Mouse (Mus musculus): ENCODE data around the gene Hivep3.

Hivep3 gene

GRCm38 (mm10) chr4:119911071-119911904 is 177.7 kb downstream of the Hivep3 start:
- no peak for DNase-seq (ENCODE audit: low spot score)

GRCm38 (mm10) chr4:119912216-119912615 is 178.6 kb downstream of the Hivep3 start:
- no peak for DNase-seq (ENCODE audit: low spot score)

DNA sequence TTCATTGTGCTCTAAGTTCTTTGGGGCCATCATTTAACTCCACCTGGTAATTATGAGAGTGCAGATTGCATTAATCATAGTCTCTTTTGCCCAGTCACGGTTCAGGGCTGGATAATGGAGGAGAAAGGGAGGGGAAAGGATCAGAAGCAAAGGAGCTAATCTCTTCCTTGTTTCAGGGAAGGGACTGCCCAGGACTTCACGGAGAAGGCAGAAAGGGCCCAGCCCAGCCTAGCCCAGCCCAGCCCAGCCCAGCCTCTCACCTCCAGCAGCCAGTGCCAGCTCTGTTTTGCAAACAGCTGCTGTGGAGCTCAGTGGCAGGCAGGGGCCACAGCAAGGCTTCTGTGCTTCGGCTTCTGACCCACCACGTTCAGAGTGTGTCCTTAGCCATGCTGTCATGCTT is 180.6 kb downstream of the Hivep3 start:
- DNase-seq (ENCODE audit: low spot score), result no peak

- no peak for DNase-seq (ENCODE audit: low spot score)
These were observed 181.5 kb downstream of the Hivep3 start for GRCm38 (mm10) chr4:119915069-119915468.

DNA sequence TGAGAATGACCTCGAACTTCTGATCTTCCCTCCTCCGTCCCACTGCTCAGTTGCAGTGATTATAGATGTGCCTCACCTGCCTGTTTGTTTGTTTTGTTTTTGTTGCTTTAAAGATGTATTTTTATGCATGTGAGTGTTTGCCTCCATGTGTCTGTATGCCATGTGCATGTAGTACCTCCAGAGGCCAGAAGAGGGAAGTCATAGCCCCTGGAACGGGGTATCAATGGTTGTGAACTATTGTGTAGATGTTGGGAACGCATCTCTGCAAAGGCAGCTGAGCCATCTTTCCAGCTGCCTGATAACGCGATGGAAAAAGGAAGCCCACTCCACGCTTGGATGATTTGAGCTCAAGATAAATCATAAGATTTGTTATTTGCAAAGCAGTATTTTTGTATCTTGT is 183.9 kb downstream of the Hivep3 start:
- no peak for DNase-seq (ENCODE audit: low spot score)

DNA sequence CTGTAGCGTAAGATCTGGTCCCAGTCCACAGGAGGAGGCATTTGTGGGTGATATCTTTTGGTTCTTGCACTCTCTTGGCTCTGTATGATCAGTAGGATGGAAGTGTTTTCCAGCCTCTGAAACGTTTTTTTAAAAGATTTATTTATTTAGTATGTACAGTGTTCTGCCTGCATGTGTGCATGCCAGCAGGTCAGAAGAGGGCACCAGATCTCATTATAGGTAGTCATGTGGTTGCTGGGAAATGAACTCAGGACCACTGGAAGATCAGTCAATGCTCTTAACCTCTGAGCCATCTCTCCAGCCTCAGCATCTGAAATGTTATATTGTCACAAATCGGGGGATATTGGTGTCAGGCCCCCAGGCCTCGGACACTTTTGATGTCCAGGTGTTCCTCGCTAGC is 185.8 kb downstream of the Hivep3 start:
- no peak for DNase-seq (ENCODE audit: low spot score)

GRCm38 (mm10) chr4:119921022-119921717 is 187.6 kb downstream of the Hivep3 start:
- no peak for DNase-seq (ENCODE audit: low spot score)

DNA sequence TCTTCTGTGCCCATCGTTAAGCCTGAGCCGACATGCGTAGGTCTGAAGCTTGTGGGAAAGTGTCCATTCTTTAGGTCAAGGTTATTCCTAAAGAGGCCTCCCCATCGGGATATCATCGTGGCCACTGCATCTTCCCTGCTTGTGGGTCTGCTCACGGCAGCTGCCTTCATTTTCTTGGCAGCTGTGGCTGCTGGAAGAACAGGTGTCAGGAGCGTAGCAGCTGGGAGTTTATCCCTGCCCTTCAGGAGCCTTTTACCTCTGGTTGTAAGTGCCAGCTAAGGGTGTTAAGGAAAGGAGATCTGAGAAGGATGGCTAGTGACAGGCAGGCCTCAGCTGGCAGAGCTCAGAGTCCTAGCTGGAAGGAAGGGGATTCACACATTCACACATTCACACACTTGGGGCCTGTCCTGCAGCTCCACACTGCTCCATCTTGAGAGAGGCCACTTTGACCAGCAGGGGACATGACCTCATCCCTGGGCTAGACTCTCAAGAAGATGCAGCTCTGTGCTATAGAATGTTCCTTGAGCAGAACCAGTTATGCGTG is 188.2 kb downstream of the Hivep3 start:
- DNase-seq (ENCODE audit: low spot score), result no peak

- DNase-seq (ENCODE audit: low spot score), result no peak
These were observed 189.4 kb downstream of the Hivep3 start for GRCm38 (mm10) chr4:119922945-119923344.

DNA sequence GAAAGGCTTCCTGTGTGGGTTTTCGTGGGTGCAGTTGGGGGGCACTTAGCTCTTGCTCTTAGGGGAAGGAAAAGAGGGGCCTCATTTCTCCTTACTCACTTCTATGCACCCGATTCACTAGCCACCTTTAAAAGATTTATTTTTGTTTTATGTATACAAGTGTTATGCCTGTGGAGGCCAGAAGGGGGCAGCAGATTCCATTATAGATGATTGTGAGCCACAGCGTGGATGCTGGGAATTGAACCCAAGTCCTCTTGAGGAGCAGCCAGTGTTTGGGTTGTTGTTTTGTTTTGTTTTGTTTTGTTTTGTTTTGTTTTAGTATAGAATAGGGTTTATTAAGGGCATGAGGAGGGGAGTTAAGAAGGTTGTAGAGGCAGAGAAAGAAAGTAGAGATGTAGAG is 189.8 kb downstream of the Hivep3 start:
- no peak for DNase-seq (ENCODE audit: low spot score)

DNA sequence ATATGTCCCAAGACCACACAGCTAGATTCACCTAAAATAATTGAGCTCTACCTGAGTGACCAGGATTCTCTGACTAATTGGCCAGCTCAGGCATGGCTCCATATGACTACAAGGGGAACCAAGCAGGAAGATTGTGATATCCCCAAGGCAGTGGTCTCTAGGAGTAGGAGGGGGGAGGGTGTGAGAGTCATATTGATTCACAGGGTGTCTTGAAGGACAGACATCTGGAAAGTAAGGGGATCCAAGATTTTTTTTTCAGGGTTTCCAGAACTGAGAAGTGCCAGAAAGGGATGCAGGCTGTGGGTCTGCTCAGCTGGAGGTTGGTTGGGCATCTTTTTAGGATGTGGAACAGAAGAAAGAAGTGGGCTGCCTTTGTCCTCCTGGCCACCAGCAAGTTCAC is 191.5 kb downstream of the Hivep3 start:
- DNase-seq (ENCODE audit: low spot score), result no peak

DNA sequence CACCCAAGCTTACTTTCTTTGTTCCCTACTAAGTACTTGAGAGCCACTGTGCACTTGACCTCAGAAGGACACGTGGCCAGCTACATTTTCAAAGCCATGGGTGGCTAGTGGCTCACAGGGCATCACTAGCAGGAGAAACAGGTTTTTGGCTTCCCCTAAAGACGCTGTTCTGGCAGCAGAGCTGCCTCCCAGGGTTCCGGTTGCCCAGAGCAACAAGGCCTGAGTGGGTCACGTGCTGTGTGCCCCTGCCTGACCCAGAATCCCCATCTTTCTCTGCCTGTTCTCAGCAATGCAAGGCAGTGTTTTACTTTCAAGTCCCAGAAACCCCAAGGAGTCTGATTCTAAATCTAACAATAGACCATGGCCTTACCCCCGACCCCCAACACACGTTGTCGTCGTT is 198.3 kb downstream of the Hivep3 start:
- DNase-seq (ENCODE audit: low spot score), result no peak

DNA sequence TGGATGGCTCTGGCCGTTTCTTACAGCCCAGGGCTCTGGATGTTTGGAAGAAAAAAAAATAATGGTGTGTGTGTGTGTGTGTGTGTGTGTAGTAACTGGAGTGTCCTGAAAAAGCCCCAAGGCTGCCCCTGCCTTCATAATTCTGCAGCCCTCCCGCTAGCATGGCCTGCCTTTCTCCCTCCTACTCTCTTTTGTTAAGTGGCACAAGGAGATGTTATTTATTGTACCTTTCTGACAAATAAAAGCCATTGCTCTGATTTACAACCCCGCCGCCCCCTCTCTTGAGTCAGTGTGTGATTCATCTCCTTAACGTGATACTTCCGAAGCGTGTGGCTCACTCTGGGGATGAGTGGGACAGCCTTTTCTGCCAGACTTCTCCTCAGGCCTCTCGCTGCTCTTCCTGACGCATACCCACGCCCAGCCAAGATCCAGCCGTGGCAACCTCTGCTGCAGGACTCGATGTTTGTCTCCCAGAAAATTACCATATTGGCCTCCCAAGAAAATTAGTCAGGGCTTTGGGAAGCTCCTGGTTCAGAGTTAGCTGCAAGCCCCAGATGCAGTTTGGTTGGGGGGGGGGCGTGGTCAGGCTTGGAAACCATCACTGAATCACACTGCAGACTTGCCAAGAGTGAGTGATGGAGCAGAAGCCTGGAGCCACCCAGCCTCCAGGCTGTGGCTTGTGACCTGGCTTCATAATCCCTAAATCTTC is 199.1 kb downstream of the Hivep3 start:
- no peak for DNase-seq (ENCODE audit: low spot score)

GRCm38 (mm10) chr4:119934901-119935300 is 201.3 kb downstream of the Hivep3 start:
- no peak for DNase-seq (ENCODE audit: low spot score)

DNA sequence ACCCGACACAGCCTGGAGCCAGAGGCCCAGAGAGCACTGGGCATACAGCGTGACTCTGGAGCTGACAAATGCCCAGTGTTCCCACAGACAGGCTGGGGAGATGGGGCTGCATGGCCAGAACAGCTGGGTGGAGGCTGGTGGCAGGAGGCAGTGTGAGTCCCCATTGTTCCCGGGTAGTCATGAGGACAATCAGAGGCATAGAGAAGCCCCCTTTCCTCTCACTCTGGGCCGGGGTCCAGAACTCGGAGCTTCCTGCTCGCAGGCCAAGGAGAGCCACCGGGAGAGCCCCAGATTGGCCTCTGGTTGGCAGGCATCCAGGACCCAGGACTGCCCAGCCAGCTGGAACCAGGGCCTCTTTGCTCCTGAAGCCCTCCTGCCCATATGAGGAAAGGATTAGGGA is 204.3 kb downstream of the Hivep3 start:
- DNase-seq (ENCODE audit: low spot score), result no peak

- DNase-seq (ENCODE audit: low spot score), result no peak
These were observed 204.9 kb downstream of the Hivep3 start for GRCm38 (mm10) chr4:119938518-119938917.

DNA sequence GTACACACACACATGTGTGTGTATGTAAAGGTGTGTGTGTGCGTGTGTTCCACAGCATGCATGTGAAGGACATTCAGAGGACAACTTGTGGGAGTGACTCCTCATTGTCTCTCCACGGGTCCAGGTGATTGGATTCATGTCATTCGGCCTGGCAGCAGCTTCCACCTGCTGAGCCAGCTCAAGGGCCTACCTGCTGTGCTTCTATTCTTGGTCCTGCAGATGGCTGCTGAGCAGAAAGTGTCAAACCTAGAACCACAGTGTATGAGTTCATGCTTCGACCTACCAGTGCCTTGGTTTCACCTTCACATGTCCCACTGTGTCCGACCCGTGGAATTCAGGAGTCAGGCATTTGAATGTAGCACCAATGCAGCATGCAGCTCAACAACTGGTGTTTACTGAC is 206.2 kb downstream of the Hivep3 start:
- DNase-seq (ENCODE audit: low spot score), result no peak

- no peak for DNase-seq (ENCODE audit: low spot score)
These were observed 212.8 kb downstream of the Hivep3 start for GRCm38 (mm10) chr4:119946224-119946887.

DNA sequence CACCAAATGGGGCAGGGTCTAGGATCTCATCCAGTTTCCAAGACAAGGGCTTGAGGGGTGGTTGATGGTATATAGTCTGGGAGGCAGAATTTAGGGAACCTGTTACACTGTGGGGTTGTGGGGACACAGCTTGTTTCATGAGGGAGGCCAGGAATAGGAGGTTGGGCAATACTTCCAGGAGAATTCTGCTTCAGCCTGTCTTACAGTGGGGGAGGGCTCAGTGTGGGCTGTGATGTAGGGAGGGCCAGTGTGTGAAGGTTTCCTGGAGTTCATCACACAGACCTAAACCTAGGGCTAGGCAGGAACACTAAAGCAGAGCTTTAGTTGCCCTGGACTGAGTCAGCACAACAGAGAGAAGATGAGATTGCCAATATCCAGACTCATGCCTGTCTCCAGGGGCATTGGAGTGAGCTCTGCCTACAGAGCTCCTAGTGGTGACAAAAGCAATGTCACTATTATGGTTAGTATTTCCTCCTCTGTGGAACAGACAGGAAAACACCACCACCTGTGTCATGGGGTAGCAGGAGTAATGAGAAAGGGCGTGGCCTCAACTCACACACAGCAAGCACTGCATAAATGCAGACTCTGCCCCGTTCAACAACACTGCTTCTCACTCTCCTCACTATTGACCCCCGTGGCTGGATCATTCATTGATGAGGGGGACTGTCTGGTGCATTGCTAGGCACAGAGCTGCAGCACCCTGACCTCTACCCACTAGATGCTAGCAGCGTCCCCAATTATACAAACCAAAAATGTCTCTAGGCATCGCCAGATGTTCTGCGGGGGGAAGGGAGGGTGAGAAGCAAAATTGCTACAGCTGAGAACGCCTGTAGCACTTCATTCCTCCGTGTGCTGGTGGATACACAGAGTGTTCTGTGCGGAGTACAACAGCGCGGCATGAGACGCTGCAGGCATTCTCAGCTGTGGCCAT is 213.9 kb downstream of the Hivep3 start:
- no peak for DNase-seq (ENCODE audit: low spot score)

DNA sequence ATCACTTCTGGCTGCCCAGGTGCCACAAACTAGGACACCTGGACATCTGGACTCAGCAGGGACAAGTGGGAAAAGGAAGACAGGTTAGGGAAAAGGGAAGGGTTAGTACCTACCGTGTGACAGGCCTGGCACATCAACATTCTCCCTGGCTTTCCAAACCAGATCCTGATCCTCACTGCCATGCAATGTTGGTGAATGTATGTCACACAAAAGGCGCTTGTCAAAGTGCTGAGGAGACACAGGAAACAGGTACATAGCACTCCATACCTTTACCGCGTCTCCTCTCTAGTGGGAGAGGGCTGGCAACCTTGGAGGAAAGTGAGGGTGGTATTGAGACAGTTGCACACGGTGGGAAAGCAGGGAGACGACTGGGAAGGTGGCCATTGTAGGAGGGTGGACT is 214.8 kb downstream of the Hivep3 start:
- no peak for DNase-seq (ENCODE audit: low spot score)
